Mouse (Mus musculus): ENCODE measurements at regions not wholly inside any gene's neighbourhood (a gene's known extent, or its start where the extent isn't known, plus 50 kb on each side); places are given as distances from the start of the nearest gene placed in this dataset.

- WGBS: 6% methylated on average over 4 of the region's 4 CpGs
- Histone ChIP-seq H3K27me3 (no peaks in the 10 kb centered on the region), H3K36me3 (no peaks in the 10 kb centered on the region), H3K4me3 (replicated peaks) (no peak overlapping the region), H3K4me1 (replicated peaks) (peaks cover 10% of the 10 kb centered on the region), H3K9ac (replicated peaks) (no peak overlapping the region), H3K27ac (no peak overlapping the region), H3K9me3 (no peaks in the 10 kb centered on the region), H3K4me2 (replicated peaks) (no peak overlapping the region)
- ATAC-seq: 0 out of 2 replicates have a peak, but pooled peaks have one; percentile 17
These were observed 65.4 kb downstream of the Vegfa start for GRCm38 (mm10) chr17:45966736-45967135.

GRCm38 (mm10) chr17:45964031-45964430 lies 68.1 kb downstream of the Vegfa start:
- Histone ChIP-seq H3K27ac (no peak overlapping the region), H3K4me2 (replicated peaks) (no peak overlapping the region), H3K36me3 (no peaks in the 10 kb centered on the region), H3K9ac (replicated peaks) (no peak overlapping the region), H3K4me1 (replicated peaks) (peaks cover 10% of the 10 kb centered on the region), H3K27me3 (no peaks in the 10 kb centered on the region), H3K9me3 (no peaks in the 10 kb centered on the region), H3K4me3 (replicated peaks) (no peak overlapping the region)
- ATAC-seq: no peak

- no peak for ATAC-seq
- Histone ChIP-seq H3K9me3 (no peaks in the 10 kb centered on the region), H3K36me3 (no peaks in the 10 kb centered on the region), H3K27ac (no peak overlapping the region), H3K27me3 (no peaks in the 10 kb centered on the region), H3K4me1 (replicated peaks) (peaks cover 10% of the 10 kb centered on the region), H3K4me2 (replicated peaks) (no peak overlapping the region), H3K9ac (replicated peaks) (no peak overlapping the region), H3K4me3 (replicated peaks) (no peak overlapping the region)
- 71% methylated on average over 3 of the region's 3 CpGs for WGBS
These were observed 68.8 kb downstream of the Vegfa start for GRCm38 (mm10) chr17:45963332-45963731.

GRCm38 (mm10) chr17:45961626-45962319 lies 70.4 kb downstream of the Vegfa start:
- Histone ChIP-seq H3K27ac (no peak overlapping the region), H3K4me2 (replicated peaks) (no peak overlapping the region), H3K9ac (replicated peaks) (no peak overlapping the region), H3K27me3 (no peaks in the 10 kb centered on the region), H3K4me3 (replicated peaks) (no peak overlapping the region), H3K9me3 (no peaks in the 10 kb centered on the region), H3K4me1 (replicated peaks) (peaks cover 7% of the 10 kb centered on the region), H3K36me3 (no peaks in the 10 kb centered on the region)
- WGBS: 89% methylated on average over 16 of the region's 16 CpGs
- ATAC-seq: no peak

- Histone ChIP-seq H3K4me1 (replicated peaks) (no peaks in the 10 kb centered on the region), H3K9ac (replicated peaks) (no peak overlapping the region), H3K27me3 (no peaks in the 10 kb centered on the region), H3K27ac (no peak overlapping the region), H3K4me2 (replicated peaks) (no peak overlapping the region), H3K9me3 (no peaks in the 10 kb centered on the region), H3K4me3 (replicated peaks) (no peak overlapping the region), H3K36me3 (no peaks in the 10 kb centered on the region)
- no peak for ATAC-seq
- WGBS: 85% methylated on average over 7 of the region's 7 CpGs
These were observed 73.9 kb downstream of the Vegfa start for GRCm38 (mm10) chr17:45958094-45958881.

GRCm38 (mm10) chr17:45955481-45955880 lies 76.7 kb downstream of the Vegfa start:
- Histone ChIP-seq H3K27ac (no peak overlapping the region), H3K27me3 (no peaks in the 10 kb centered on the region), H3K4me3 (replicated peaks) (no peak overlapping the region), H3K9me3 (no peaks in the 10 kb centered on the region), H3K36me3 (no peaks in the 10 kb centered on the region), H3K4me1 (replicated peaks) (no peaks in the 10 kb centered on the region), H3K9ac (replicated peaks) (no peak overlapping the region), H3K4me2 (replicated peaks) (no peak overlapping the region)
- no peak for ATAC-seq
- 58% methylated on average over 10 of the region's 10 CpGs for WGBS

GRCm38 (mm10) chr17:45954824-45955223 lies 77.3 kb downstream of the Vegfa start:
- no peaks in the 10 kb centered on the region for H3K4me1 ChIP-seq (replicated peaks)
- no peak for ATAC-seq
- H3K27ac ChIP-seq: no peak overlapping the region
- no peaks in the 10 kb centered on the region for H3K27me3 ChIP-seq
- no peak overlapping the region for H3K9ac ChIP-seq (replicated peaks)
- H3K9me3 ChIP-seq: no peaks in the 10 kb centered on the region
- no peak overlapping the region for H3K4me2 ChIP-seq (replicated peaks)
- WGBS: 84% methylated on average over 7 of the region's 7 CpGs
- H3K36me3 ChIP-seq: no peaks in the 10 kb centered on the region
- H3K4me3 ChIP-seq (replicated peaks): no peak overlapping the region

- 86% methylated on average over 8 of the region's 8 CpGs for WGBS
- Histone ChIP-seq H3K27ac (no peak overlapping the region), H3K4me2 (replicated peaks) (no peak overlapping the region), H3K36me3 (no peaks in the 10 kb centered on the region), H3K4me3 (replicated peaks) (no peak overlapping the region), H3K4me1 (replicated peaks) (no peaks in the 10 kb centered on the region), H3K27me3 (no peaks in the 10 kb centered on the region), H3K9ac (replicated peaks) (no peak overlapping the region), H3K9me3 (no peaks in the 10 kb centered on the region)
- ATAC-seq: no peak
These were observed 78.6 kb downstream of the Vegfa start for GRCm38 (mm10) chr17:45953523-45953922.

- Histone ChIP-seq H3K9ac (replicated peaks) (no peak overlapping the region), H3K4me1 (replicated peaks) (no peaks in the 10 kb centered on the region), H3K27me3 (no peaks in the 10 kb centered on the region), H3K36me3 (no peaks in the 10 kb centered on the region), H3K27ac (no peak overlapping the region), H3K9me3 (no peaks in the 10 kb centered on the region), H3K4me2 (replicated peaks) (no peak overlapping the region), H3K4me3 (replicated peaks) (no peak overlapping the region)
- 59% methylated on average over 9 of the region's 9 CpGs for WGBS
- no peak for ATAC-seq
These were observed 81.5 kb downstream of the Vegfa start for GRCm38 (mm10) chr17:45950533-45951164.

GRCm38 (mm10) chr17:45949141-45949540 lies 83.0 kb downstream of the Vegfa start:
- H3K4me1 ChIP-seq (replicated peaks): no peaks in the 10 kb centered on the region
- 94% methylated on average over 6 of the region's 6 CpGs for WGBS
- no peak for ATAC-seq

GRCm38 (mm10) chr17:45948314-45948935 lies 83.7 kb downstream of the Vegfa start:
- H3K27me3 ChIP-seq: no peaks in the 10 kb centered on the region
- no peak for ATAC-seq
- 83% methylated on average over 5 of the region's 5 CpGs for WGBS

More at GRCm38 (mm10) chr17:45949141-45949540, 83.0 kb downstream of the Vegfa start:
- H3K36me3 ChIP-seq: no peaks in the 10 kb centered on the region
- H3K27me3 ChIP-seq: no peaks in the 10 kb centered on the region
- no peak overlapping the region for H3K9ac ChIP-seq (replicated peaks)
- H3K4me2 ChIP-seq (replicated peaks): no peak overlapping the region
- H3K4me3 ChIP-seq (replicated peaks): no peak overlapping the region
- H3K27ac ChIP-seq: no peak overlapping the region
- no peaks in the 10 kb centered on the region for H3K9me3 ChIP-seq

GRCm38 (mm10) chr17:45945005-45945404 lies 87.2 kb downstream of the Vegfa start:
- Histone ChIP-seq H3K4me1 (replicated peaks) (no peaks in the 10 kb centered on the region), H3K9me3 (no peaks in the 10 kb centered on the region), H3K4me3 (replicated peaks) (no peak overlapping the region), H3K27ac (no peak overlapping the region), H3K4me2 (replicated peaks) (no peak overlapping the region), H3K9ac (replicated peaks) (no peak overlapping the region), H3K27me3 (no peaks in the 10 kb centered on the region), H3K36me3 (no peaks in the 10 kb centered on the region)
- 85% methylated on average over 3 of the region's 3 CpGs for WGBS
- ATAC-seq: no peak

More at GRCm38 (mm10) chr17:45948314-45948935, 83.7 kb downstream of the Vegfa start:
- no peaks in the 10 kb centered on the region for H3K36me3 ChIP-seq
- H3K9me3 ChIP-seq: no peaks in the 10 kb centered on the region
- no peak overlapping the region for H3K4me2 ChIP-seq (replicated peaks)
- H3K9ac ChIP-seq (replicated peaks): no peak overlapping the region
- no peak overlapping the region for H3K4me3 ChIP-seq (replicated peaks)
- H3K4me1 ChIP-seq (replicated peaks): no peaks in the 10 kb centered on the region
- no peak overlapping the region for H3K27ac ChIP-seq
